Mouse (Mus musculus) mesoderm, embryonic 11.5 days (tissue): ENCODE data around the gene Prmt3.

ENCODE experiments used
- DNase-seq: peaks from one replicate; pipeline ENCODE4 v3.0.0-alpha.2; 2012; ENCODE audit warnings: low read depth, low spot score

Prmt3 gene

DNA sequence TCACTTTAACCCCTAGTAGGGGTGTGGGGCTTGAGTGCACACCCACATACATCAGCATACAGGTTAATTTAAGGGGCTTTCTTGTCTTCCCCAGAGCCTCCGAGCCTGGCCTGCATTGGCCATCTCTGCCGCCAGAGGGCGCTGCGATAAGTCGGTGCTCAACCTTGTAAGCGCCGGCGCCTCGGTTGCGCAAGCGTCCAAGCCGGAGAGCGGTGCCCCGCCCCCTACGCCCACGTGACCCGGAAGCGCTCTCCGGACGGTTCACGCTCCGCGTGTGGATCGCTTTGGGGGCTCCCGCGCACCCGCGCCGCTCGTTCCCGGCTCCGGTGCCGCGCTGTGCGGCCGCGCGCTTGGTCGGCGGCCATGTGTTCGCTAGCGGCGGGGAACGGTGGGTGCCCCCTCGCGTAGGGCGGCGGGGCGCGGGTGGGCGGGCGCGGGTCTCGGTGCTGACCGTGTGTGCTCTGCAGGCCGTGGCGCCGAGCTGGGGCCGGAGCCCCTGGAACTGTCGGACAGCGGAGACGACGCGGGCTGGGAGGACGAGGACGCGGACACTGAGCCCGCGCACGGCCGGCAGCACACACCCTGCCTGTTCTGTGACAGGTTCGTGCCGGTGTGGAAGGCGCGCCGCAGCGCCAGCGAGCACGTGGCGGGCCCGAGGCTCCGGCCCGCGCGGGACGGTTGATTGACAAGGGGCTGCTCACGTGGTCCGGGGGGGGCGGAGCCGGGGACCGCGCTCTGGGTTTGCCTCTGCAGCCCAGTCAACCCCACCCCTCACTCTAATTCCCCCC, at the start of gene Prmt3:
Gene Prmt3 (plus strand): TSS at position 233 of the 788 bp plus-strand sequence.
- peak; percentile 98 for DNase-seq

DNA sequence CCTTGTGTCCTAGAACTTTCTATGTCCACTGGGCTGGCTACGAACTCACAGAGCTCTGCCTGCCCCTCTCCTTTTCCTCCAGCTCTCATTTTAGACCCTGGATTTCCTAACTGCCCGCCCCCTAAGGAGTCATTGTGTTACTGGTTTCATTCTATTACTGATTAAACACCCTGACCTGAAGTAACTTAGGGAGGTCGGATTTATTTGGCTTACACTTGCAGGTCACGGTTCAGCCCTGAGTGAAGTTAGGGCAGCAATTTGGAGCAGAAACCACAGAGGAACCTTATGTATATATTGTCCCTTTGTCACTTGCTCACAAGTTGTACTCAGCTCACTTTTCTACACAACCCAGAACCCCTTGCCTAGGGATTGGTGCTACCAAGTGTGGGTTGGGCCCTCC, 43.8 kb upstream of the Prmt3 start:
- DNase-seq = no peak

DNA sequence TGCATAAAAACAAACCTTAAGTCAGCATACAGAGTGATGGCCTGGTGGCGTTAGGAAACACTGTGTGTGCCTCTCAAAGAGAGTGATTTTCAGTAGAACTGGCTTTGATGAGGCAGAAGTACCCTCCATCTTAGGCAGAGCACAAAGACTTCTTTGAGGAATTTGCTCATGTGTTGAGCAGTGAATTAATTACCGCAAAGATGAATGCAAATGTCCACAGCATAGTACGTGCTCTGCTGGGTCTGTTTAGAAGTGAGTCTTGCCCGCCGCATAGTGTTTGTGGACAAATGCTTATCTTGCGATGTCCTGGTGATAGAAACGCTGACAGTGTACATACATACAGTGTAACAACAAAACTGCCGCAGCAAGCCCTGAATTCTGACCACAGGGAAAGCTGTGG, 38.7 kb upstream of the Prmt3 start:
- no peak for DNase-seq

GRCm38 (mm10) chr7:49741474-49741873, 36.7 kb upstream of the Prmt3 start:
- no peak for DNase-seq

GRCm38 (mm10) chr7:49741923-49742322, 36.2 kb upstream of the Prmt3 start:
- peak; percentile 27 for DNase-seq

GRCm38 (mm10) chr7:49751148-49751547, 27.0 kb upstream of the Prmt3 start:
- peak; percentile 57 for DNase-seq

DNA sequence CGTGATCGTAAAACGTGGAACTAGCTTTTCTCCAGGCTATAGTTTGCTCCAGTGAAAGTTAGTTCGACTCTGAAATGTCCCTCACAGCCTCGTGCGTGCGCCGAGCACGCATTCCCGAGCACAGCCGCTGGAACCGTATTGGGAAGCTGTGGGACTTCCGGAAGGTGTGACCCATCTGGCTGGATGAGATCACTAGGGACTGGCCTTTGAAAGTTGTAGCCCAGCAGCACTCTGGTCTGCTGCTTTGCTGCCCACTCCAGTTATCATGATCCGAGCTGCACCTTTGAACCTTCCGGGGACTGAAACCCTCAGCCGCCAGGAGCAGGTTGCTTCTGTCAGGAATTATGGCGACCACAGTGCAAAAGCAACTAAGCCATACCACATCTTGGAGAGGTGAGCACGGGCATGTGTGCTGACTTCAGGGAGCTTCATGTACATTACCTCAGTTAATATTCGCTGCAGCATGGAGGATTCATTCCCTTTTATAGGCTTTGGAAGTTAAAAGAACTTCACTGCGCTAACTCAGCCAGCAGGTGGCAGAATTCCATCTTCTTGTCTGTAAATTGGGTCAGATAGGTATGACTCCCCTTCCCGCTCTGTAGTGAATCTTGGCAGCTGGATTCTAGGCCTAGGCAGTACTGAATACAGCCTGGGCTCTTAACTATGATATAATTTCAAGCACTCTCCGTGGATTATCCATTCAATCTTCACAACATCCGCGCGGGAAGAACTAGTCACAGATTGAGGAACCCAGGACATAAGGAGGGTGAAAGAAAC, 25.2 kb upstream of the Prmt3 start:
- DNase-seq = peak; percentile 58

- peak; percentile 62 for DNase-seq
Observed at GRCm38 (mm10) chr7:49754767-49755166, 23.4 kb upstream of the Prmt3 start.

DNA sequence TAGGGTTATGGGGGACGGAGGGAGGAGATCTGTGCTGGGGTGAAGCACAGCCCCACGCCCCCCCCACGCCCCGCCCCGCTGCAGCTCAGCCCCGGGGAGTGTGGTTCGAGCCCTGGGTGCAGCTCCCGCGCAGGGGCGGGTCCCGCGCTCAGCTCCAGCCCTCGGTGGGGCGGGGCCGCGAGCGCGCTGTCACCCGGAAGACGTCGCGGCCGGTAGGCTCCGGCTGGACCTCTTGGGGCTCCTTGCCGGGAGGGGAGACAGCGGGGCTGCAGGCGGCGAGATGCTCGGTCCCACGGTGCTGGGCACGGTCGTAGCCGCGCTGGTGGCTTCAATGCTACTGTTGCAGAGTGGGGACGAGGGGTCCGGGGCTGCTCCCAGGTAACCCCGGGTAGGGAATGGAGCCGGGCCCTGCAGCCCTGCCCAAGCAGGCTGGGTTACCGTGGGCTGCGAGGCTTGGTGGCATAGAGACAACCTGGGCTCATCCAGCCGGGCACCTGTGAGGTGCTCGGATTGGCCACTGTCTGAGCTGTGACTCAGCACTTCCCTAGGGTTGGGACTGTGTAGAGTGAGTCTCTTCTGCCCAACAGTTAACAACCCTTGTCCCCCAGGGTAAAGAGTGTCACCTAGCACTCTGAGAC, 19.1 kb upstream of the Prmt3 start, which contains the start of gene Htatip2:
Gene Htatip2 (plus strand): TSS at position 182 of the 638 bp plus-strand sequence.
- DNase-seq = no peak

DNA sequence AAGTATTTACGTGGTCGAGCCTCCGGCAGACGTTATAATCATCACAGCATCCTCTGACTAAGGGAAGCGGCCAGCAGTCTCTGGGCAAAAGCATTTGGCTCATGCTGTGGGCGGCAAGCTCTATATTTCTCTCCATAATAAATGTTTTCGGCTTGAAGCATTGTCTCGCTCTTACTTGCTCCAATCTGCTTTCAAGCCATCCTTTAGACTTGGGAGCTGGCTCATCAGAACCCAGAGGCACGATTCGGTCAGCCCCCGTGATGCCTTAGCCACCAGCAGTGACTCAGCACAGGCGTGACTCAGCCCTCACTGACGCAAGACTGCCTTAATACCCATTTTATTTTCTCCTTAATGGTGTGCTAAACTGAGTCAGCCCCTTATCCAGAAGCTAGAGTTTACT, 15.5 kb upstream of the Prmt3 start:
- DNase-seq = no peak

DNA sequence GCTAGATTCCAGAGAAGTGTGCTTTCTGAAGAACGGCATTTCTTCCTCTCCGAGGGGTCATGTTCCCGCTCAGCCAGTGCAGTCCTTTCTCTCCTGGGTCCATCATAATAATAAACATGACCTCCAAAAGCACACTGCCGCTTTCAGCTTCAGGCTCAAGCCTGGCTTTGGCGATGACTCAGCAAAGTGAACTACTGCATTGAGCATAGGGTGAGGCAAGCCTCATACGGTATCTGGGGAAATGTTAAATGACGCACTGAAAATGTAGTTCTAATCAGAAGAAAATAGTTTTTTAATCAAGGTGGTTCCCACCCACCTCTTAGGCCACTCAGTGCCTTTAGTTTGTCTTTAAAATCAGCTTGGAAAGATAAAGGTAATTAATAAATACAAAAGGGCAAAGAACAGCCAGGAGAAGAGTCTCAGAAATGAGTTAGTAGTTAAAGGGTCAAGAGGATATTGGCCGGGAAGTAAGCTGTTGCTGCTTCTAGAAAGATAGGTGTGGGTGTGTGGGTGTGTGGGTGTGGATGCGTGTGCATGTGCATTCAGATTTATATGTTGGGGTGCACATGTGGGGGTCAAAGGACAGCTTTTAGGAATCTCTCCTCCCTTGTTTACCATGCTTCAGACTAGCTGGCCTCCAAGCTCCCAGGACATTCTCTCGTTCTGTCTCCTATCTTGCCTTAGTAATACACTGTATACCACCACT, 14.0 kb upstream of the Prmt3 start:
- no peak for DNase-seq

- no peak for DNase-seq
Observed at GRCm38 (mm10) chr7:49766166-49766565, 12.0 kb upstream of the Prmt3 start.

- DNase-seq = no peak
Observed at GRCm38 (mm10) chr7:49768509-49768908, 9.6 kb upstream of the Prmt3 start.

- DNase-seq = no peak
Observed at GRCm38 (mm10) chr7:49774396-49774795, 3.8 kb upstream of the Prmt3 start.

DNA sequence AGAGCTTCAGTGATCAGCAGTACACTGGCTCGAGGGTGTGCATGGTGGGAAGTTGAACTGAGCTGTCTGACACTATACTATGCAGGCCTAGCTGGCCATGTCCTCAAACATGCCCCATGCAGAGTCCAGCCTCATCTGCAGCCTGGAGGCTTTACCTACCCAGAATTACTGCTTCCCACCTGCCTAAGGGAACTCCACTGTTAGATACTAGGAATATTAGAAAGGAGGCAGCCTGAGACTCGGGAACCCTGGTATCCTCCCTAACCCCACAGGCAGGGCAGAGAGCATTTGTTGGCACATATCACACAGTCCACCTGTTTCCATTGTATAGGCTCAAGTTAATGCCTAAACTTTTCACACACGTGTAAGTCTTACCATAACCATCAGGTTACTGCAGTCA, 561 bp upstream of the Prmt3 start:
- no peak for DNase-seq

- DNase-seq = peak; percentile 24
Observed at GRCm38 (mm10) chr7:49778904-49779615, 914 bp downstream of the Prmt3 start.

- no peak for DNase-seq
Observed at GRCm38 (mm10) chr7:49783017-49783416, 4.9 kb downstream of the Prmt3 start.

DNA sequence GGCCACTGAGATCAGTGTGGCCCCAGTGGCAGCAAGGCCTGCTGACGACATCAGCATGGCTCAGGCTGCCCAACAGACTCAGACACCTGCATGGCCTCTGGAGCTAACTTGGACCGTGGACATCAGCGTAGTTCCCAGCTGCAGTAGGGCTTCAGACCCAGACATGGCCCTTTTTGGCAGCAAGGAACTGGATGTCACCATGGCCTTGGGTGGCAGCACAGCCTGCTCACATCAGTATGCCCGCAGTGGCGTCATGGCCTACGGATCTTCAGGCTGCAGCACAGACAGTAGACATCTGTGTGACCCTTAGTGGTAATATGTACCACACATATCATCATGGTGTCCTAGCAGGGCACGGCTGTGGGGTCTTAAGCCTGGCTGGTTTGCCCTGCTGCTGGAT, 7.0 kb downstream of the Prmt3 start:
- DNase-seq = no peak

DNA sequence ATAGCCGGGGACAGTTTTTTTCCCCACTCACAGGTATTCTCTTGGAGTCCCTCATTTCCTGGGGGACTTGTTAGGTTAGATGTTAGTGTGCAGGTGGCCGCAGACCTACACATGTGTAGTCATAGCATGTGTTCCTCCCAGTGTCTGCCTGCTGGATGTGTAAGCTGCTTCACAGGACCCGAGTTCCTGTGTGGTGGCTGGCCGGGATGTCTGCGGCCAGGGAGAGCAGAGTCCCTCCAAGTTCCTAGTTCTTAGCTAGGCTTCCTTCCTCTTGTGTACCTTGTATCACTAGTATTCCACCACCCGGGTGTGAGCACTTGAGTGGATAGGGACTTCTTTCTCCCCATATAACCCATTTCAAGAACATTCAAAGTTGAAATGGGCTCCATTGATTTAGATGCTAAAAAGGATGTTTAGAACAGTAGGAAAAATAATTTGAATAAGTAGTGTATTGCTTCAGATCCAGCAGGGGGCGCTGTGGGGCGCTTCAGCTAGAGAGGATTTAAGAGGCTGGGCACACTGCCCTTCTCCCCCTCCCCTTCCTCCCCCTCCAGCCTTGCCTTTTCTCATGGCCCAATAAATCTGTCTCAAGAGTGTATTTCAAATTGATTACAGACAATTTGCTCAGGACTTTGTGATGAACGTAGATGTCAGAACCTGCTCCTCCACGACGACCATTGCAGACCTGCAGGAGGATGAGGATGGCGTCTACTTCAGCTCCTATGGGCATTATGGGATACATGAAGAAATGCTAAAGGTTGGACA, 8.7 kb downstream of the Prmt3 start:
- peak; percentile 88 for DNase-seq

- DNase-seq = no peak
Observed at GRCm38 (mm10) chr7:49787383-49787645, 9.2 kb downstream of the Prmt3 start.

DNA sequence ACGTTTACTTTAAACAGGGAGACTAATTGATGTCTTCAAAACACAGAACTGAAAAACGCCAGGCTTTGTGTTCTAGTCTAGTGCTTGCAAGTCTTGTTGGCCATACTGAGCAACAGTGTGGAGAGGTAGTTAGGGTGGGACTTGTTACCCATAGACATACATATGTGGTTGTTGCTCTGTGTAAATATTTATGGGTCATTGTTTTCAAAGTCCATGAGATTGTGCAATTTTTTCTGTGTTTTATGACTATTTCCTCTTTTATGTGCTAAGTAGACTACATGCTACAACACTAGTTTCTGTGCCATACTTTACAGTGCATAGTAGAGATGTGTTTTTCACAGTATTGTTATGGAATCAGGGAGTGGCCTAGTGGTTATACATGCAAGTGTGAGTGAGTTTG, 16.2 kb downstream of the Prmt3 start:
- DNase-seq = no peak
